Mouse (Mus musculus) stomach, postnatal 0 days (tissue): ENCODE data around the gene Ppp1r3f.

Experiments
- CTCF ChIP-seq: IDR thresholded peaks from 2 replicates; pipeline ENCODE4 v1.5.1; 2016; ENCODE audit warnings: antibody characterized with exemption, low read depth, mild to moderate bottlenecking, moderate library complexity
- EP300 ChIP-seq: optimal IDR thresholded peaks from 2 replicates; pipeline ENCODE3; 2016; ENCODE audit warnings: antibody characterized with exemption

DNA sequence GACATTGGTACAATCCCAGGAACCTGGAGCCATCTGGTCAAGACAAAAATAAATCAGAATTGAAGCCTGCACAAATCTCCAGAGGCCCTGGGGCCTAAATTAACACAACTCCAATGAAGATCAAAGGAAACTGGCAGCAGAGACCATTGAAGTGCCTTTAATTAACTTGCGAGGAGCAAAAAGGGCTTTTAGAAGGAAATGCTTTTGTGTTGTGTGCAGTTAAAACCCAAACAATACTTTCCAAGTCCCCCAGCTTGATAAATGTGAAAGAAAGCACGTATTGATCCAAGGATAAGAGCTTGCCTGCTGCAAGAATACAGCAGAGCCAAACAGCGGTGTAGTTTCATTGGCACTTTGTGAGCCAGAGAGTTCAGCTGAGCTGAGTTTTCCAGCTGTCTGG is 49.1 kb downstream of the Ppp1r3f start:
- no peak for TF ChIP-seq EP300
- no peak for TF ChIP-seq CTCF
